Mouse (Mus musculus) stomach, embryonic 16.5 days (tissue): ENCODE results near the gene Homer3. TPM values are rescaled to one million over a fixed set of nuclear protein-coding genes. Genes with fewer than 3 reads are reported as not detected.

ENCODE experiments used
- ATAC-seq: fragments of 200-750 bp; cut with Nextera tagmentation; 2 replicates; pipeline ENCODE4 v1.8.0; 2017; ENCODE audit warnings: moderate number of reproducible peaks, moderate TSS enrichment; ENCODE audit not compliant: insufficient read depth, low FRiP score
- H3K27ac ChIP-seq: fragments of 300-500 bp; sonication (generic); 2 replicates; pipeline ENCODE4 v1.5.1; 2014; ENCODE audit warnings: low read length
- H3K27me3 ChIP-seq: fragments of 300-500 bp; sonication (generic); 2 replicates; pipeline ENCODE4 v1.6.1; 2014; ENCODE audit warnings: low read length, control low read depth, mixed read lengths; ENCODE audit not compliant: control insufficient read depth, insufficient read depth
- H3K36me3 ChIP-seq: fragments of 300-500 bp; sonication (generic); 2 replicates; pipeline ENCODE4 v1.6.1; 2014; ENCODE audit warnings: low read length; ENCODE audit not compliant: control insufficient read depth, insufficient read depth
- H3K4me1 ChIP-seq: fragments of 300-500 bp; sonication (generic); 2 replicates; pipeline ENCODE4 v1.6.1; 2014; ENCODE audit warnings: low read length, control low read depth, mixed read lengths; ENCODE audit not compliant: control insufficient read depth, insufficient read depth
- H3K4me2 ChIP-seq: fragments of 300-500 bp; sonication (generic); 2 replicates; pipeline ENCODE4 v1.6.1; 2014; ENCODE audit warnings: low read depth, low read length, mixed read lengths
- H3K4me3 ChIP-seq: fragments of 300-500 bp; sonication (generic); replicated peaks from 2 replicates; pipeline ENCODE4 v1.5.1; 2014; ENCODE audit warnings: mild to moderate bottlenecking, low read length
- H3K9ac ChIP-seq: fragments of 300-500 bp; sonication (generic); 2 replicates; pipeline ENCODE4 v1.6.1; 2014; ENCODE audit warnings: low read length
- H3K9me3 ChIP-seq: fragments of 300-500 bp; sonication (generic); replicated peaks from 2 replicates; pipeline ENCODE4 v1.6.1; 2016; ENCODE audit warnings: low read length, control low read depth; ENCODE audit not compliant: control insufficient read depth
- WGBS: fragments of 180-500 bp; shearing (Covaris S2); extraction: QIAGEN DNeasy Blood & Tissue Kit; methylation state at CpG from one replicate; pipeline ENCODE4 v1.1.7; 2014; 5-methylcytosine and 5-hydroxymethylcytosine counted together
- polyA plus RNA-seq: library from polyadenylated mRNA; unstranded; fragments of >200 nt; fragmentation: Nextera tagmentation; extraction: Ambion mirVana; gene quantifications from 2 replicates; pipeline ENCODE4 v1.2.1, GENCODE M21; 2015

Gene Homer3
- polyA plus RNA-seq, result 27.3 and 32.5 TPM in 2 replicates

GRCm38 (mm10) chr8:70282603-70283135 is at the start of gene Homer3:
Homer3 (plus strand) TSS chr8:70282827.
- peak; percentile 87 for ATAC-seq
- H3K36me3 ChIP-seq, result peaks cover 19% of the 10 kb centered on the region
- 2% methylated on average over 36 of the region's 36 CpGs for WGBS
- H3K4me2 ChIP-seq, result peak within 1 kb of the TSS; percentile 89
- H3K9me3 ChIP-seq, result no peaks in the 10 kb centered on the region; the same call in 1 of the 2 replicates
- peak within 1 kb of the TSS; percentile 87 for H3K4me3 ChIP-seq
- peak within 1 kb of the TSS; percentile 74 for H3K27ac ChIP-seq
- peaks cover 8% of the 10 kb centered on the region for H3K4me1 ChIP-seq
- H3K27me3 ChIP-seq, result no peaks in the 10 kb centered on the region
- peak within 1 kb of the TSS; percentile 92 for H3K9ac ChIP-seq

GRCm38 (mm10) chr8:70233606-70234005 is 49.0 kb upstream of the Homer3 start:
- no peak for ATAC-seq
- no peaks in the 10 kb centered on the region for H3K9me3 ChIP-seq
- peak overlapping the region; percentile 89 for H3K9ac ChIP-seq
- peaks cover 11% of the 10 kb centered on the region; the same call in 1 of the 2 replicates for H3K36me3 ChIP-seq
- peak overlapping the region; percentile 77 for H3K4me3 ChIP-seq
- WGBS, result 6% methylated on average over 13 of the region's 13 CpGs
- H3K4me1 ChIP-seq, result peaks cover 17% of the 10 kb centered on the region
- H3K27ac ChIP-seq, result peak overlapping the region; percentile 26; the same call in 1 of the 2 replicates
- H3K4me2 ChIP-seq, result peak overlapping the region; percentile 97
- H3K27me3 ChIP-seq, result no peaks in the 10 kb centered on the region

- Histone ChIP-seq H3K36me3 (peaks cover 12% of the 10 kb centered on the region; the same call in 1 of the 2 replicates), H3K27me3 (no peaks in the 10 kb centered on the region), H3K4me2 (peak within 1 kb of the TSS; percentile 97), H3K4me3 (peak within 1 kb of the TSS; percentile 77), H3K9ac (peak within 1 kb of the TSS; percentile 89), H3K9me3 (no peaks in the 10 kb centered on the region), H3K4me1 (peaks cover 17% of the 10 kb centered on the region), H3K27ac (peak within 1 kb of the TSS; percentile 95)
- ATAC-seq, result peak; percentile 98
- WGBS, result under 1% methylated on average over 67 of the region's 67 CpGs
Observed at GRCm38 (mm10) chr8:70234080-70234780, 48.4 kb upstream of the Homer3 start, which contains the start of the genes Sugp2 and Armc6. Sugp2 (plus strand) TSS chr8:70234226. Armc6 (minus strand) TSS chr8:70234466.

GRCm38 (mm10) chr8:70234781-70235128 is 47.9 kb upstream of the Homer3 start:
- ATAC-seq, result no peak
- peak overlapping the region; percentile 60 for H3K4me2 ChIP-seq
- no peaks in the 10 kb centered on the region for H3K27me3 ChIP-seq
- peak overlapping the region; percentile 77 for H3K4me3 ChIP-seq
- peak overlapping the region; percentile 95 for H3K27ac ChIP-seq
- H3K4me1 ChIP-seq, result peaks cover 17% of the 10 kb centered on the region
- WGBS, result 0% methylated on average over 15 of the region's 15 CpGs
- H3K36me3 ChIP-seq, result peaks cover 12% of the 10 kb centered on the region
- H3K9me3 ChIP-seq, result no peaks in the 10 kb centered on the region
- H3K9ac ChIP-seq, result peak overlapping the region; percentile 89

GRCm38 (mm10) chr8:70237842-70238241 is 44.8 kb upstream of the Homer3 start:
- Histone ChIP-seq H3K27ac (no peak overlapping the region), H3K4me1 (peaks cover 17% of the 10 kb centered on the region), H3K36me3 (peaks cover 25% of the 10 kb centered on the region), H3K9me3 (no peaks in the 10 kb centered on the region), H3K4me3 (no peak overlapping the region), H3K27me3 (no peaks in the 10 kb centered on the region), H3K9ac (no peak overlapping the region), H3K4me2 (no peak overlapping the region)
- no peak for ATAC-seq
- WGBS, result 84% methylated on average over 2 of the region's 2 CpGs

GRCm38 (mm10) chr8:70240642-70241041 is 42.0 kb upstream of the Homer3 start:
- no peak for ATAC-seq
- WGBS, result 88% methylated on average over 5 of the region's 5 CpGs
- Histone ChIP-seq H3K27ac (no peak overlapping the region), H3K36me3 (peaks cover 33% of the 10 kb centered on the region), H3K4me1 (peaks cover 6% of the 10 kb centered on the region), H3K27me3 (no peaks in the 10 kb centered on the region), H3K9me3 (no peaks in the 10 kb centered on the region), H3K9ac (no peak overlapping the region), H3K4me2 (no peak overlapping the region), H3K4me3 (no peak overlapping the region)

GRCm38 (mm10) chr8:70246622-70247021 is 36.0 kb upstream of the Homer3 start:
- Histone ChIP-seq H3K4me2 (no peak overlapping the region), H3K36me3 (peaks cover 21% of the 10 kb centered on the region), H3K27me3 (no peaks in the 10 kb centered on the region), H3K27ac (no peak overlapping the region), H3K4me1 (no peaks in the 10 kb centered on the region), H3K9ac (no peak overlapping the region), H3K4me3 (no peak overlapping the region), H3K9me3 (no peaks in the 10 kb centered on the region)
- WGBS, result 90% methylated on average over 6 of the region's 6 CpGs
- ATAC-seq, result no peak

- no peak for ATAC-seq
- H3K4me2 ChIP-seq, result no peak overlapping the region
- 89% methylated on average over 3 of the region's 3 CpGs for WGBS
- no peak overlapping the region for H3K27ac ChIP-seq
- H3K27me3 ChIP-seq, result no peaks in the 10 kb centered on the region
- H3K9me3 ChIP-seq, result no peaks in the 10 kb centered on the region
- no peak overlapping the region for H3K4me3 ChIP-seq
- no peak overlapping the region for H3K9ac ChIP-seq
- no peaks in the 10 kb centered on the region for H3K4me1 ChIP-seq
- peaks cover 23% of the 10 kb centered on the region for H3K36me3 ChIP-seq
Observed at GRCm38 (mm10) chr8:70247841-70248240, 34.8 kb upstream of the Homer3 start.

GRCm38 (mm10) chr8:70254628-70255027 is 28.0 kb upstream of the Homer3 start:
- Histone ChIP-seq H3K4me3 (no peak overlapping the region), H3K9me3 (no peaks in the 10 kb centered on the region), H3K4me1 (no peaks in the 10 kb centered on the region), H3K27ac (no peak overlapping the region), H3K4me2 (no peak overlapping the region), H3K36me3 (peaks cover 43% of the 10 kb centered on the region), H3K27me3 (no peaks in the 10 kb centered on the region), H3K9ac (no peak overlapping the region)
- 63% methylated on average over 1 of the region's 1 CpGs for WGBS
- ATAC-seq, result no peak
